Mouse (Mus musculus) kidney, adult 9 months (tissue): ENCODE results near the gene Gm21775.
"Not testable (repeated sequence)": the region's sequence is repeated elsewhere in the genome, so short reads cannot be mapped to it uniquely, and the experiment has no call there.

ENCODE experiments used
- DNase-seq: peaks from one replicate; pipeline ENCODE4 v3.0.0; 2022

Gene Gm21775

DNA sequence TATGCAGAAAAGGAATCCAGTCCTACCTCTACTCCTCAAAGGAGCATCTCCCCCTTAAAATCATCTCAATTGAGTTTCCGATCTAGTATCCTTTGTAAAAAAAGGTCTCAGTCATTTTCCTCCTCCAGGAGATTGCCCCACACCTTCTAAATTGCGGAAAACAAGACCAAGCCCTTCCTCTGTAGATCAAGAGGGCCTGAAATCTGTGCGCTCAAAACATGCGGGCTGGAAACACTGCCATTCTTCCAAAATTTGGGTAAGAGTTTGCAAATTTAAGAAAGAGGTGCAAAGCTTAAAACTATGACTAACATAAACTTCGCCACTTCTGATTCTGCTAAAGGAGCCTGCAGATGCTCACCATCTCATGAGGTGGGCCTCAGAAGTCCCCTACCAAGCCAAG is at the start of gene Gm21775:
Gene Gm21775, plus strand, starts transcription at position 301 of the 400 bp plus-strand sequence.
- DNase-seq: not testable (repeated sequence)

DNA sequence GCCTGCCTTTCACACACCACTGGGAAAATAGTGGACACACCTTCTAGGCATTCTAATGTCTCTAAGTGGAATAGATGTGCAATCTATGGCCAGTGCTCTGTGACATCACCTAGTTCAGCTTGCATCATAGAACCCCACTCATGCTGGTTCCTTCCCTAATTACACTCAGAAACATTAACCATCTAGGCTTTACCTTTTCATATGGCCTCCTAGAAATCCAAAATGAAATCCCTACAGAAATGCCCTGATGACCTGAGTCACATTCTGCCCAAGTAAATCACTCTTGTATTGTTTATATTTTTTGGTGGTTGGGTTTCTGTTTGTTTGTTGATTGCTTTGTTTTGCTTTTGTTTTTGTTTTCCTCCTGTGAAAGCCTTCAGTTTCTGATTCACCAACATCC is 17.3 kb upstream of the Gm21775 start, which contains the start of gene Gm20737:
Gene Gm20737, minus strand, starts transcription at position 101 of the 400 bp plus-strand sequence.
- DNase-seq: not testable (repeated sequence)
